Mouse (Mus musculus): ENCODE results near the gene Mep1a. TPM values are rescaled to one million over a fixed set of nuclear protein-coding genes. Genes with fewer than 3 reads are reported as not detected.
A peak's percentile ranks its signal among the peaks of the same experiment; 100 is the strongest.
"Not testable (repeated sequence)": the region's sequence is repeated elsewhere in the genome, so short reads cannot be mapped to it uniquely, and the experiment has no call there.

The Mep1a gene
- not detected in 2 replicates for polyA plus RNA-seq (2014; fragmentation: Nextera tagmentation; extraction: Ambion mirVana)

DNA sequence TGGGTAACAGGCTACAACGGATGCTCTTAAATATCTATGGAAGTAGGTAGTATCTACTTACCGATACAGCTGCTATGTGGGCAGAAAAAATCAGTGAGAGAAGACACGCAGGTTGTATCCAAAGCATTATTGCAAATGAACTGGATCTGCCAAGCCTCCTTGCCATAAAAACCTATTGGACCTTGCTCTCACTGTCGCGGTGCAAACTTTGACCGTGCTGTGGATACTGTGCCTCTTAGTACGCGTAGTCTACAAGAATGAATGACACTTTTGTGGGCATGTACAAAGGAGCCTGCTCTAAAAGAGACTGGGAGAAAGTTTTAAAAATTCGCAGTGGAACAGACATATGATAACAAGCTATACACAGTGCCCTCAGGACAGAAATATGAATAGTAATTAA lies at the start of gene Mep1a:
Gene Mep1a, minus strand, starts transcription at position 221 of the 400 bp plus-strand sequence.
- 87% methylated on average over 9 of the region's 9 CpGs for WGBS
- H3K27me3 ChIP-seq (ENCODE audit: control insufficient read depth, insufficient read depth, low read length), result no peaks in the 10 kb centered on the region
- H3K4me1 ChIP-seq (ENCODE audit: control insufficient read depth in 2 of 2, insufficient read depth in 2 of 2, low read length in 2 of 2), result no peaks in the 10 kb centered on the region
- no peaks in the 10 kb centered on the region for H3K36me3 ChIP-seq (ENCODE audit: control insufficient read depth, insufficient read depth, low read length)
- H3K9ac ChIP-seq (ENCODE audit: low read length), result no peak within 1 kb of the TSS
- no peak within 1 kb of the TSS for H3K4me2 ChIP-seq (ENCODE audit: low read length)
- no peak within 1 kb of the TSS for H3K4me3 ChIP-seq (ENCODE audit: control insufficient read depth in 1 of 2, insufficient read depth in 1 of 2, low read depth in 1 of 2, low read length in 2 of 2)
- ATAC-seq (ENCODE audit: insufficient number of reproducible peaks, insufficient read depth, low FRiP score, low read depth), result no peak
- H3K9me3 ChIP-seq (ENCODE audit: control insufficient read depth, low read length), result no peaks in the 10 kb centered on the region
- no peak within 1 kb of the TSS for H3K27ac ChIP-seq (replicated peaks in 1 of 2; ENCODE audit: control insufficient read depth in 1 of 2, insufficient read depth in 1 of 2, low read depth in 2 of 2, low read length in 2 of 2)

DNA sequence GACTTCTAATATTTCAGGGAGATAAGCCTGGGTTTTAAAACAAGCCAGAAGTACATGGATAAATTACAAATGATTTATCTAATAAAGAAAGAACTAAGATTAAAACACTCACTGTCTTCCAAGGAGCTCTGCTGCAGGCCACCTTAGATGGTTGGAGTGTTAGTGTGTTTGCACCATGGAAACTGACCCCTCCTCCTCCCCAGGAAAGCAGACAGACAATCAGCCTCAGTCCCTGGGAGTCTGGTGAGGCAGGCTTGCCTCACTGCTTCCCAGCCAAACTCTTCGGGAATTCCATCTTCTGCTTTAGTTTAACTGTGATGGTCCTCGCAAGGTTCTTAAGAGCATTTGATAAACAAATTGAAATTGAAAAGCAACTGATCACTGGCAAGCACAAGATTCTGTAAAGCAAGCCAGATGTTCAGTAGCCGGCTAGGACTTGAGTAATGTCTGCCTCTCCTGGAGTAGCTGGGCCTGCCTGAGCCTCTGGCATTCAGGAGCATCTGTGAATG lies 48.6 kb upstream of the Mep1a start:
- no peak overlapping the region for H3K27ac ChIP-seq (replicated peaks in 1 of 2; ENCODE audit: control insufficient read depth in 1 of 2, insufficient read depth in 1 of 2, low read depth in 2 of 2, low read length in 2 of 2)
- no peak for ATAC-seq (ENCODE audit: insufficient number of reproducible peaks, insufficient read depth, low FRiP score, low read depth)
- no peak overlapping the region for H3K9ac ChIP-seq (ENCODE audit: low read length)
- H3K4me1 ChIP-seq (ENCODE audit: control insufficient read depth in 2 of 2, insufficient read depth in 2 of 2, low read length in 2 of 2), result peaks cover 11 to 16% of the 10 kb centered on the region in 2 experiments
- no peak overlapping the region for H3K4me2 ChIP-seq (ENCODE audit: low read length)
- 34% methylated on average over 3 of the region's 3 CpGs for WGBS
- no peaks in the 10 kb centered on the region for H3K9me3 ChIP-seq (ENCODE audit: control insufficient read depth, low read length)
- H3K36me3 ChIP-seq (ENCODE audit: control insufficient read depth, insufficient read depth, low read length), result no peaks in the 10 kb centered on the region
- H3K27me3 ChIP-seq (ENCODE audit: control insufficient read depth, insufficient read depth, low read length), result no peaks in the 10 kb centered on the region
- H3K4me3 ChIP-seq (ENCODE audit: control insufficient read depth in 1 of 2, insufficient read depth in 1 of 2, low read depth in 1 of 2, low read length in 2 of 2), result no peak overlapping the region

DNA sequence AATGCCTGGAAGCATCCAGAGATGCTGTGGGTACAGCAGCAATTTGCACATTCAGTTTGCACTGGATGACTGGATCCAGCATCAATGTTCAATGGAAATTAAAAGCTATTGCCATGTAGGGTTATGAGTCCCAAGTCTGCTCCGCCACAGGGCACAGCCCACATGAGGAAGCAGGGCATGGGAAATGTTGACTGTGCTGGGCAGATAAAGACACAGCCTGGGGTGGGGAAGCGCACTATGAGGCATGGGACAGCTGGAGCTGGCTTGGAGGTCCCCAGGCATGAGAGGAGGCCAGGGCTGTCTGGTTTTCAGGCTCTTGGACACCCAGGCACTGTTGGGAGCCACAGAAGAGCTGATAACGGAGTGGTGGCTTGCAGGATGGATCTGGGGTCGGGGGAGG lies 41.4 kb upstream of the Mep1a start:
- H3K4me2 ChIP-seq (ENCODE audit: low read length), result no peak overlapping the region
- no peak overlapping the region for H3K4me3 ChIP-seq (ENCODE audit: control insufficient read depth in 1 of 2, insufficient read depth in 1 of 2, low read depth in 1 of 2, low read length in 2 of 2)
- H3K36me3 ChIP-seq (ENCODE audit: control insufficient read depth, insufficient read depth, low read length), result no peaks in the 10 kb centered on the region
- WGBS, result 70% methylated on average over 4 of the region's 4 CpGs
- H3K9ac ChIP-seq (ENCODE audit: low read length), result no peak overlapping the region
- H3K9me3 ChIP-seq (ENCODE audit: control insufficient read depth, low read length), result no peaks in the 10 kb centered on the region
- H3K27ac ChIP-seq (replicated peaks in 1 of 2; ENCODE audit: control insufficient read depth in 1 of 2, insufficient read depth in 1 of 2, low read depth in 2 of 2, low read length in 2 of 2), result no peak overlapping the region
- peaks cover 0 to 4% of the 10 kb centered on the region in 2 experiments; a peak in 1 of 4 replicates for H3K4me1 ChIP-seq (ENCODE audit: control insufficient read depth in 2 of 2, insufficient read depth in 2 of 2, low read length in 2 of 2)
- H3K27me3 ChIP-seq (ENCODE audit: control insufficient read depth, insufficient read depth, low read length), result no peaks in the 10 kb centered on the region
- no peak for ATAC-seq (ENCODE audit: insufficient number of reproducible peaks, insufficient read depth, low FRiP score, low read depth)

DNA sequence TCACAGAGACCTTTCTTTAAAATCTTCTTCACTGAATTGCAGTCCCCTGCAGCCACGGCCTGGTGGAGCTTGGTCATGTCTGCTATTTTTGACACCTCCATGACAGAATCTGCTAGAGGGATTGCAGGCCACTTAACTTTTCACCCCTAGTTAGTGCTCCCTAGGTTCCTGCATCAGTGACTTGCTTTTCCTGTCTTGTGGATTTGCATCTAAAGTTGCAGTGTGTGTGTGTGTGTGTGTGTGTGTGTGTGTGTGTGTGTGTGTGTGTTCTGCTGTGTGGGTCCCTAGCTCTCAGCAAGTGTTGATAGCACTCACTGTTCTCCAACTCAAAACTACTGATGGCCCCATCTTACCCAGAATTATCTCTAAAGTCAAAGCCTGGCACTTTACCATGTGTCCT lies 40.9 kb upstream of the Mep1a start, which contains the start of gene Ankrd66:
Gene Ankrd66, minus strand, starts transcription at position 101 of the 400 bp plus-strand sequence.
- H3K27ac ChIP-seq (replicated peaks in 1 of 2; ENCODE audit: control insufficient read depth in 1 of 2, insufficient read depth in 1 of 2, low read depth in 2 of 2, low read length in 2 of 2), result no peak within 1 kb of the TSS
- no peaks in the 10 kb centered on the region for H3K9me3 ChIP-seq (ENCODE audit: control insufficient read depth, low read length)
- no peak within 1 kb of the TSS for H3K4me2 ChIP-seq (ENCODE audit: low read length)
- 15% methylated on average over 1 of the region's 1 CpGs for WGBS
- H3K9ac ChIP-seq (ENCODE audit: low read length), result no peak within 1 kb of the TSS
- H3K4me3 ChIP-seq (ENCODE audit: control insufficient read depth in 1 of 2, insufficient read depth in 1 of 2, low read depth in 1 of 2, low read length in 2 of 2), result no peak within 1 kb of the TSS
- H3K36me3 ChIP-seq (ENCODE audit: control insufficient read depth, insufficient read depth, low read length), result no peaks in the 10 kb centered on the region
- peaks cover 0 to 4% of the 10 kb centered on the region in 2 experiments; a peak in 1 of 4 replicates for H3K4me1 ChIP-seq (ENCODE audit: control insufficient read depth in 2 of 2, insufficient read depth in 2 of 2, low read length in 2 of 2)
- no peaks in the 10 kb centered on the region for H3K27me3 ChIP-seq (ENCODE audit: control insufficient read depth, insufficient read depth, low read length)
- ATAC-seq (ENCODE audit: insufficient number of reproducible peaks, insufficient read depth, low FRiP score, low read depth), result no peak

DNA sequence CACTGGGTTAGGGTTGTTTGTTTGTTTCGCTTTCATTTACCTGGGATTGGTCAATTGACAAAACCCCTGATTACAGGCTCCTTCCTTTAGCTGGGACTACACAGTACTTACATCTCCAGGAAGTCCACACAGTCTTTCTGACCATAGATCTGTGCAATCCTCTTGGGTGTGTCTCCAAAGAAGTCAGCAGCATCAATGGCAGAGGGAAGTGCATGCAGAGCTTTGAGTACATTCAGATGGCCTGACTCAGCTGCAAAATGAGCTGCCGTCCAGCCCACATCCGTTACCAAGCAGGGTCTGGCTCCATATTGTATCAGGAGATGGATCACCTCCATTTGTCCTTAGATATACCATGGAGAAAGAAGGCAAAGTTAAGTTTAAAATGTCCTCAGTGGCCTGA lies 36.2 kb upstream of the Mep1a start:
- WGBS, result 82% methylated on average over 3 of the region's 3 CpGs
- H3K4me1 ChIP-seq (ENCODE audit: control insufficient read depth in 2 of 2, insufficient read depth in 2 of 2, low read length in 2 of 2), result peaks cover 2 to 9% of the 10 kb centered on the region in 2 experiments; a peak in 2 of 4 replicates
- no peak overlapping the region for H3K4me2 ChIP-seq (ENCODE audit: low read length)
- ATAC-seq (ENCODE audit: insufficient number of reproducible peaks, insufficient read depth, low FRiP score, low read depth), result no peak
- no peak overlapping the region for H3K27ac ChIP-seq (replicated peaks in 1 of 2; ENCODE audit: control insufficient read depth in 1 of 2, insufficient read depth in 1 of 2, low read depth in 2 of 2, low read length in 2 of 2)
- H3K9ac ChIP-seq (ENCODE audit: low read length), result no peak overlapping the region
- H3K9me3 ChIP-seq (ENCODE audit: control insufficient read depth, low read length), result no peaks in the 10 kb centered on the region
- H3K27me3 ChIP-seq (ENCODE audit: control insufficient read depth, insufficient read depth, low read length), result no peaks in the 10 kb centered on the region
- no peak overlapping the region for H3K4me3 ChIP-seq (ENCODE audit: control insufficient read depth in 1 of 2, insufficient read depth in 1 of 2, low read depth in 1 of 2, low read length in 2 of 2)
- no peaks in the 10 kb centered on the region for H3K36me3 ChIP-seq (ENCODE audit: control insufficient read depth, insufficient read depth, low read length)

DNA sequence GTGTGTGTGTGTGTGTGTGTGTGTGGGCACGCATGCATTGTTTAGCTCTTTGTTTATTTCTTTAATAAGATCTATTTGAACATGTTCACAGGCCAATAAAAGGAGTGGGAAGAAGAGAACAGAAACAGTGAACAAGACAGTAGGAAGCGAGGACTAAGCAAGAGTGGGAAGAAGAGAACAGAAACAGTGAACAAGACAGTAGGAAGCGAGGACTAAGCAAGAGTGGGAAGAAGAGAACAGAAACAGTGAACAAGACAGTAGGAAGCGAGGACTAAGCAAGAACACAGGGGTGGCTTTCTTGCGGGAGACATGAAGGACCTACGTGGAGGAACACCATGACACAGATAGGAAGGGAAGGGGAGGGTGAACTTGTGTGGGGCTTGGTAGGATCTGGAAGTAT lies 34.2 kb upstream of the Mep1a start:
- not testable (repeated sequence) for H3K36me3 ChIP-seq (ENCODE audit: control insufficient read depth, insufficient read depth, low read length); ATAC-seq (ENCODE audit: insufficient number of reproducible peaks, insufficient read depth, low FRiP score, low read depth); H3K4me3 ChIP-seq (ENCODE audit: control insufficient read depth in 1 of 2, insufficient read depth in 1 of 2, low read depth in 1 of 2, low read length in 2 of 2); H3K27me3 ChIP-seq (ENCODE audit: control insufficient read depth, insufficient read depth, low read length); H3K27ac ChIP-seq (replicated peaks in 1 of 2; ENCODE audit: control insufficient read depth in 1 of 2, insufficient read depth in 1 of 2, low read depth in 2 of 2, low read length in 2 of 2); H3K4me2 ChIP-seq (ENCODE audit: low read length); H3K9ac ChIP-seq (ENCODE audit: low read length); H3K4me1 ChIP-seq (ENCODE audit: control insufficient read depth in 2 of 2, insufficient read depth in 2 of 2, low read length in 2 of 2); H3K9me3 ChIP-seq (ENCODE audit: control insufficient read depth, low read length)
- WGBS, result 78% methylated on average over 6 of the region's 6 CpGs

DNA sequence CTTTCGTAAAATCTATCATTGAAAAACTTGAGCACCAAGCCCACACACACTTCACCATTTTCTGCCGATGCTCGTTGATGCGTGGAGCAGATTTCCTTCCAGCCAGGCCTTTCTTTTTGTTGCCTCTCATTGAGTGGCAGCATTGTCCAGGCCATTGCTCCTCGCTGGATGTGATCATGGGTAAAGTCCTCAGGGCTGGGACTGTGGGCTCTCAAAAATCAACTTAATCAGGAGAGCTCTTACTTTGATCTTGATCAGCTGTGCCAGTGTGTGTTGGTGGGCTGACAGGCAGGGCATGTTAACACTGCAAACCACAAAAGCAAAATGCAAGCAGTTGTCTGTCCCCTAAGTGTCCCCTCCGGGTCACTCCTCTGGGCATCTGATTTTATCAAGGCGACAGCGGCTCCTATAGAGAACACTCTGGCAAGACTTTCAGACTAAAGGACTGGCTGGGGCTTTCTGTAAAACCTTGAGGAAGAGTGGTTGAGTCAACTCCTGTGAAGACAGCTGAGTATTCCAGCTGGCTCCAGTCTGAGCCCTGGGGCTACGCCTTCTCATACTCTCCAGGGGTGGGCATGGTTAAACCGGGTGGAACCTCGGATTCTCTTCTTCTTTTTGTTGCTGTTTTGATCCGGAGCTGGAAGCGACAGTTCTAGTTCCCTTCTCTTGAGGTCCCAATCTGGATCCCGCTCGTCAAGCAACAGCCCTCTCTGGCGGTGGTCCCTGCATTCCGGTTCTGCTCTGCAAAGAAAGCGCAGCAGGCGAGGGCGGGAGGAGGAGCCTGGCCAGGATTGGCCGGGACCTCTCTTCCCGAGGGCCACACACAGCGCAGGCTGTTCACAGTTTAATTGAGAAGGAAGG lies 32.0 kb upstream of the Mep1a start:
- H3K4me1 ChIP-seq (ENCODE audit: control insufficient read depth in 2 of 2, insufficient read depth in 2 of 2, low read length in 2 of 2), result peaks cover 0 to 9% of the 10 kb centered on the region in 2 experiments; a peak in 1 of 4 replicates
- 16% methylated on average over 23 of the region's 23 CpGs for WGBS
- H3K9me3 ChIP-seq (ENCODE audit: control insufficient read depth, low read length), result no peaks in the 10 kb centered on the region
- no peaks in the 10 kb centered on the region for H3K36me3 ChIP-seq (ENCODE audit: control insufficient read depth, insufficient read depth, low read length)
- no peak overlapping the region for H3K27ac ChIP-seq (replicated peaks in 1 of 2; ENCODE audit: control insufficient read depth in 1 of 2, insufficient read depth in 1 of 2, low read depth in 2 of 2, low read length in 2 of 2)
- peak overlapping the region; percentile 70 for H3K4me2 ChIP-seq (ENCODE audit: low read length)
- no peak; the same call in 1 of the 2 replicates for ATAC-seq (ENCODE audit: insufficient number of reproducible peaks, insufficient read depth, low FRiP score, low read depth)
- peak overlapping the region; percentile 30 to 34 for H3K4me3 ChIP-seq (ENCODE audit: control insufficient read depth in 1 of 2, insufficient read depth in 1 of 2, low read depth in 1 of 2, low read length in 2 of 2)
- H3K27me3 ChIP-seq (ENCODE audit: control insufficient read depth, insufficient read depth, low read length), result no peaks in the 10 kb centered on the region
- peak overlapping the region; percentile 66 for H3K9ac ChIP-seq (ENCODE audit: low read length)
